Mouse (Mus musculus) heart, adult 8-10 months (tissue): ENCODE measurements around the gene Golim4. TPM values are rescaled to one million over a fixed set of nuclear protein-coding genes. Genes with fewer than 3 reads are reported as not detected.
"Not testable (repeated sequence)": the region's sequence is repeated elsewhere in the genome, so short reads cannot be mapped to it uniquely, and the experiment has no call there.

ENCODE experiments used
- DNase-seq: peaks from one replicate; pipeline ENCODE4 v3.0.0; 2022; ENCODE audit warnings: low spot score
- total RNA-seq, 4 experiments: library from RNA; stranded (reverse); gene quantifications; 2 replicates each; pipeline ENCODE4 v1.2.4; 2022

The Golim4 gene
- total RNA-seq = 10 to 100 TPM; 16.5 to 20.4 (median 18.7) TPM

DNA sequence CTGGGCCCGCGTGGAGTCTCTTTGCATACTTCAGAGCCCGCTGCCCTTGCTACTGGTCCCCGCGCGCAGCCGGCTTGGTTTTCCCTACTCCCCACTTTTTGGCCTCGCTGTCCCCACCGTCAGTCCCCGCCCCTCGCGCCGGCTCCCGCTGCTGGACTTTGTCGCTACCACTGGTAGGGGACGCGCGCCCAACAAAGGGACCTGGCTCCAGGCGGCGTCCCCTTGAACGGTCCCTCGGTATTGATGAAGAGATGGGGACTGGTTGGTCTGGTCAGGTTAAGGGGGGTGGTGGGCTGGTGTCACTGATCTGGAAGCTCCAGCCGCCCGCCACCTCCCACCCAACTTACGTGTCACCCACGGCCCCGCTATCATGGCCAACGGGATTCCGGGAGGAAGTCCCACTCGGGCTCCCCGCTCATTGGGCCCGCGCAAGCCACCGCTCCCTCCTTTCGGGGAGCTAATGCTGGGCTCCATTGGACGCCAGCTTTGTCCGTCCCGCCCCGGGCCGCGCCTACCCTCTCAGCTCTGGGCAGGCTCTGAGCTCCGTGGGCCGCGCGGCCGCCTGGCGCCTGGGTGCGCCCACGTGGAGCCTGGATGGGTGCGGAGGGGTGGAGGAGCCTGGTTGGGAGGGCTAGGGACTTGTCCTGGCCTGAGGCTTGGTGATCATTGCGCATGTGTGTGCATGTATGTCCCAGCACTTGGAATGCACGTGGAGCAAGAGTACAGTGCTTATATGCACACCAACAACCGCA, at the start of gene Golim4:
Gene Golim4 (minus strand): TSS at position 399 of the 752 bp plus-strand sequence.
- DNase-seq = peak; percentile 94

DNA sequence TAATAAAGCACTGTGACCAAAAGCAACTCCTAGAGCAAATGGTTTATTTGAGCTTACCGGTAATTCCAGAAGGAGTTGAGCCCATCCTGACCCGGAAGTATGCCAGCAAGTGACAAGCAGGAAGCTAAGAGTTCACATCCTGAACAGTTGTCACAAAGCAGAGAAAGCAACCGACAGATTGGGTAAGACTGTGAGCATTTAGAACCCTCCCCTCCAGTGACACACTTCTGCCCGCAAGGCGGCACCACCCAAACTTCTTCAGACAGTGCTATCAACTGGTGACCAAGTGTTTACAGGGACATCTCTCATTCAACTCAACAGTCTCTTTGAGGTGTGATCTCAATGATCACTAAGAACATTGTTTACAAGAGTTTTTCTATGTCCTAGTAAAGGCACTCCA, 48.9 kb upstream of the Golim4 start:
- no peak for DNase-seq

DNA sequence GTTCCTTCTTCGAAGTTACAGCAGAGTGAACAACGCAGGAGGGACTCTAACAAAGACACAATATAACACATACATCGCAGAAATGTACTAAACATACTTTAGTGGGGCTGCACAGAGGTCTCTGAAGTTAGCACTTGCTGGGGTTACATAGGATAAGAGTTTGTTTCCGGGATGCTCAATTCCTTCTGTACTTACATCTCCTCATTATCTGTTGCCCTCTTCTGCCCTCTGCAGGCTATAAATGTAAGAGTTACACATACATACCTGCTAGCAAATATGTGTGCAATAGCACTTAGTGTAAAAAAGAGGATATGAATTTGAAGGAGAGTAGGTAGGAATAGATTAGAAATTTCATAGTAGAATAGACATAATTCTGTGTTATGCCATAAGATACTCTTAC, 44.4 kb upstream of the Golim4 start:
- DNase-seq = peak; percentile 42

DNA sequence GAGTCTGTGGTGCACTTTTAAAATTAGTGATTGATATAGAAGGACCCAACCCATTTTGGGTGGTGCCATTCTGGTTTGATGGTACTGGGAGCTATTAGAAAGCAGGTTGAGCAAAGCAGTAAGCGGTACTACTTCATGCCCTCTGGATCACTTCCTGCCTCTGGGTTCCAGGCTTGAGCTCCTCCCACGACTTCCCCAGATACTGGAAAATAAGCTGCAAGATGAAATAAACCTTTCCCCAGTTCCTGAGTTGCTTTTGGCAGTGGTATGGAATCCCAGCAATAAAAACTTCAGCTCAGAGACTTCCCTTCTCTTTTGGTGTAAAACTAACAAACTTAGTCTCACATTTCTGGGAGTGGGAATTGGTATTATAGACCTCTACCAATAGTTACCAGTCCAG, 43.7 kb upstream of the Golim4 start:
- no peak for DNase-seq

DNA sequence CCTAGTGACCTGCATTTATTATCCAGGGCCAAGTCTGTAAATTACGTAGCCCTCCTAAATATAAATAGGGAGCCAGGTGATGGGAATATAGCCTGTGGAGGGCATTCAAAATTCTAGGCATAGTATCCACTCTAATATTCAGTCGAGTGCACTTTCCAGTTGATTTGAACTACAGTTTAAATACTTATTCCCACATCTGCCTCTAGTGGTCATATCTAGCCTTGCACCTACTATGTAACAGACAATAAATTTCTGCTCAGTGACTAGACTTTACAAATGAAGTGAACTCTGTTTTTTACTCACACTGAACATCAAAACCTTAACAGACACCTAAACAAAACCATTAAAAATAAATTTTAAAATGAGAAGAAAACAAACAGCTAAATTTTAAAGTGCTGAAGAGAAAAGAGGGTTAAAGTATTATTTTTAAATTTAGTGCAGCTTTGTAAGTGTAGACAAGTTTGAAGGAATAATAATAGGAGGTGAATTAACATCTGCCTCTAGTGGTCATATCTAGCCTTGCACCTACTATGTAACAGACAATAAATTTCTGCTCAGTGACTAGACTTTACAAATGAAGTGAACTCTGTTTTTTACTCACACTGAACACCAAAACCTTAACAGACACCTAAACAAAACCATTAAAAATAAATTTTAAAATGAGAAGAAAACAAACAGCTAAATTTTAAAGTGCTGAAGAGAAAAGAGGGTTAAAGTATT, 24.4 kb upstream of the Golim4 start:
- DNase-seq = peak; percentile 19

DNA sequence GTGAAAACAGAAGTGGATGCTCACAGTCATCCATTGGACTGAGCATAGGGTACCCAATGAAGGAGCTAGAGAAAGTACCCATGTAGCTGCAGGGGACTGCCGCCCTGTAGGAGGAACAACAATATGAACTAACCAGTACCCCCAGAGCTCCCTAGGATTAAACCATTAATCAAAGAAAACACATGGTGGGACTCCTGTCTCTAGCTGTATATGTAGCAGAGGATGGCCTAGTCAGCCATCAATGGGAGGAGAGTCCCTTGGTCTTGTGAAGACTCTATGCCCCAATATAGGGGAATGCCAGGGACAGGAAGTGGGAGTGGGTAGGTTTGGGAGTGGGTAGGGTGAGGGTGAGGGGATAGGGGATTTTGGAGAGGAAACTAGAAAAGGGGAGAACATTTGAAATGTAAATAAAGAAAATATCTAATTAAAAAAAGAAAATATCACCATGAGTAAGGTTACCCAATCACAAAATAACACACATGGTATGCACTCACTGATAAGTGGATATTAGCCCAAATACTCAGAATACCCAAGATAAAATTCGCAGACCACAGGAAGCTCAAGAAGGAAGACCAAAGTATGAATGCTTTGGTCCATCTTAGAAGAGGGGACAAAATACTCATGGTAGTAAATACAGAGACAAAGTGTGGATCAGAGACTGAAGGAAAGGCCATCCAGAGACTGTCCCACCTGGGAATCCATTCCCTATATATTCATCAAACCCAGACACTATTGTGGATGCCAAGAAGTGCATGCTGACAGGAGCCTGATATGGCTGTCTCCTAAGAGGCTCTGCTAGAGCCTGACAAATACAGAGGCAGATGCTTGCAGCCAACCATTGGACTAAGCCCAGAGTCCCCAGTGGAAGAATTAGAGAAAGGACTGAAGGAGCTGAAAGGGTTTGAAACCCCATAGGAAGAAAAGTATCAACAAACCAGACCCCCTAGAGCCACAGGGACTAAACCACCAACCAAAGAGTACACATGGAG, 6.3 kb upstream of the Golim4 start:
- not testable (repeated sequence) for DNase-seq

DNA sequence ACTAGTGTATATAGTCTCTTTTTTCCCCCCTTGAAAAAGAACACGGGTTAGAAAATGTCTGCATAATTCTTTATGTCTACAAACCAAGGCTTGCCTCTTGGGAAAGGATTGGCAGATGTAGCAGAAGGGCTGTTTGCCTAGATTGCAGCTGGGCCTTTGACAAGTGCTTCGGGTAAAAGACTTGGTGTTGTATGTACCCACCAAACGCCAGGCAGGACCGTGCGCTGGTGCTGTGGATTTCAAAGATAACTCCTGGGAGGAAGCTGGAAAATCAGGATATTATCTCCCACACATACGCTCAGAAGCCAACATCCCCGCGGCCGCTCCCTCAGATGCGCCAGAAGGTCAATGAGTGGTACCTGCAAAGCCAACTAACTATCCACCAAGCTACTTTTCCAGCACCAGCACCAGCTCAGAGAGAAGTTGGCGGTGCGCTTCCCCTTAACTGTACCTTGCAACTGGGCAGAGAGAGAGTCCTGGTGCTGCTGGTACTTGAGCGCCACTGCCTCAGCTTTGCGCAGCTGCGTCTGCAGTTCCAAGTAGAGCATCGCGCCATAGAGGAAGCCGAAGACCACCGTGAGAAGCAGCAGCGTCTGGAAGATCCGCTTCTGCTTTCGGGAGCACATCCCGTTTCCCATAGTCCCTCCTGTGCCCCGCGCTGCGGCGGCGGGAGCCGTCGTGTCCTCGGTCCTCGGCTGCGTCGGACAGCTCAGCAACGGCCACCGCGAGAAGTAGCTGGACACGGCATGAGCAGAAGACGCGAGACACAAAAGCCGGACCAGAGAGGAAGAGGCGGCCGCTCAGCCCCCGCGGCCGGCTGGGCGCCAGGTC, 873 bp downstream of the Golim4 start:
- peak; percentile 9 for DNase-seq

DNA sequence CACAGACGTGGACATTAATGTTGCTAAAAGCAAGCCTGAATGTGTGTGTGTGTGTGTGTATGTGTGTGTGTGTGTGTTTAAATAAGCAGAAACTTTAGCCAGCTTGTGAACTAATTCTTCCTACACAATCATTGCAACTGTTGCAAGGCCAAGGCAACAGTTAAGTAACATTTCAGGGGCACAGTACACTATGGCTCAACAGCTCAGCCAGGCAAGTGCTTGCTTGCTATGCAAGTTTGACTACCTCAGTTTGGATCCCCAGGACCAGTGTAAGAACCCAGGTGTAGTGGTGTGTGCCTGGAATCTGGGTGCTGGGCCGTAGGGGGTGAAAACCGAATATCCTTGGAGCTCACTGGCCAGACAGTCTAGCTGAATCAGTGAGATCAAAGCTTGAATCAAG, 2.6 kb downstream of the Golim4 start:
- DNase-seq = no peak

DNA sequence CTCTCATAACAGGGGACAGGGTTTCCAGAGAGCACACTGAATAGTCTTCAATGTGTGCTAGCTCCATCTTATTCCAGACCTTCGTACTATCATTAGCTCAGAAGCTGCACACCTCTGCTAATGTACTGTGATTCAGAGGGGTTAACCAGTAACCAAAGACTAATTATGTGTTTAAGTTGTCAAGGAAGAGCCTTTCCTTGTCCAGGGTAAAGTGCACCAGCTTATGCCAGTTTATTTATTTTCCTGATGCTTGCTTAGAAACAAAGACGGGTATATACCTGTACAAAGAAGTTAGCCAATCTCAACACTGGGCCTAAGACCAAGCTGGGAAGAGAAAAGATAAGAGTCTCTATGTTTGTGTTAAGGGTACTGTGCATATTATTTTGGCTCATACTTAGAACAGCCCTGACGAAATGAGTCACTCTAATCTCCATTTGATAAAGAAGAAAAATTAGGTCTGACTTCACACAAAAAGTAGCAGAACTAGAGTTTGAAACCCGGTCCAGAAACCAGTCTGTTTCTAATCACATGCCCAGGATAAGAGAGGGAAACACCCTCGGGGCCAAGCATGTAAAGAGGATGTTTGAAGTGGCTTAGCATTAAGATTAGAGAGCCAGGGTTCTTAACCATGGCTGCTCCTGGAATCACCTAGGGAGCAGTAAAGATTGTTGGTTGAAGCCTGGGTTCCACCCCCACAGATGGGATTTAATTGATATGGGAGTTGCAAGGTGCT, 4.3 kb downstream of the Golim4 start:
- DNase-seq = no peak

DNA sequence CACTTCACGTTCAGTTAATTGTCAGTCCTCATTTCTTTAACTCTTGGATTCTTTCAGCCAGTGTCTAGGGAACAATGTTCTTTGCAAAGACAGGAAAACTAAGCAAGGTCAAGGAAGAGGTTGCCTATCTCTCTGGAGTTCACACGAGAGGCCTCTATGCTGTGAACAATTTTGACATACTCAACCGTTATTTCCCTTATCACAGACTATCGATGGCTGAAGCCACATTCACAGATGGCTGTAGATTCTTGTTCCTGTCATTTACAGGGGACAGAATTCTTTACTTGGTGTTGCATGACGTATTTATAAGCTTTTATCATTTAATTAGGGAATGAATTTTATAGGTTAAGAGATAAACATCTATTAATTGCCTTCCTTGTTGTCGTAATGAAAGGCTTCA, 5.9 kb downstream of the Golim4 start:
- DNase-seq = no peak

DNA sequence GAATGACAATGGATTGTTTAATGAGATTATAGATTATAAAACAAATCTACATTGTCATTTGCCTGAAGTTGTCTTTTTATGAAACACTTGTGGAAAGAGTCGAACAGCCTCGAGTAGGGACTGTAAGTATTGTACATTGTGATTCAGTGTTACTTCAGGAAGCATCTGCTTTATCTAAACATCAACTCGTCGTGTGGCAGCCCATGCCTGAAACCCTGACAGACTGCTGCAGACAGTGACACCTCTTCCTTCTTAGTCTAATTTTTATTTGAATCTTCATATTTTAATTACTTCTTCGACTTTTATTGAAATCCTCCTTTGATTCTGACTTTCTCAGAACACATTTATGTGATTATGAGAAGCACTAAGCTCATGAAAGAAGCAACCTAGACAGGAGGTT, 7.4 kb downstream of the Golim4 start:
- no peak for DNase-seq

DNA sequence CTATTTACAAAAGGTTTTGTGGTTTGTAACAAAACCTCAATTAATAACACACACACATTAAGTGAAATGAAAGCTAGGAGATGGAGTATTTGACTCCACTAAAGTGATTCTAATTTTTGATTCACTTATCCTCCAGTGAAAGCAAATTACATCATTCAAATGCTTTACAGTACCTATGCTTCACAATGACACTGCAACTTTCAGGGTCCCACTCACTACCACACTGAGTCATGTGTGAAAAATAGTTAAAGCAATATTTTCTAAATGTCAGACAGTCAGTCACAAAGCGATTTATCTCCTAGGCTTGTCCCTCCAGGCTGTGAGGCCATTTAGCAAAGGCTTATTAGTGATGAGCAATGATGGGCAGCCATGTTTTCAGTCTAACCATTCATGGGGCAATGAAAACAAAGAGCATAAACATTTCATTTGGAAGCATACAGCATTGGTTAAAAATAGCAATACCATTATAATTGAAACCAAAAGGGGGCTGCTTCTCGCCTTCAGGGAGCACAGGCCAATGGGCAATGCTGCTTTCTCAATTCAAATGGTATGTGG, 8.1 kb downstream of the Golim4 start:
- DNase-seq = no peak

DNA sequence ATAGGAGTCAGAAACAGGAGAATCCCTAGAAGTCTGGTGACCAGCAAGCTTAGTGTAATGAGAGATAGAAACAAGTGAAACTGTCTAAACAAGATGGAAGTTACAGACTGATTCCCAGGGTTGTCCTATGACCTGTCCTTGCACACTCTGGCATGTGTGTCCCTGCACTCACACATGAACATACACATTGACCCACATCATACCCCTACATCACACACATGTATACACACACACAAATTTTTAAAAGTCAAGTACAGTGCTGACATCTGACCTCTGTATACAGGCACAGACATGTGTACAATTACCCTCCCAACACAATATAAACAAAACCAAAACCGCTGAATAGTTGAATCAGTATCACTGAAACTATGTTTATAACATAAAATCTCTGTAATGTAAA, 8.7 kb downstream of the Golim4 start:
- no peak for DNase-seq

DNA sequence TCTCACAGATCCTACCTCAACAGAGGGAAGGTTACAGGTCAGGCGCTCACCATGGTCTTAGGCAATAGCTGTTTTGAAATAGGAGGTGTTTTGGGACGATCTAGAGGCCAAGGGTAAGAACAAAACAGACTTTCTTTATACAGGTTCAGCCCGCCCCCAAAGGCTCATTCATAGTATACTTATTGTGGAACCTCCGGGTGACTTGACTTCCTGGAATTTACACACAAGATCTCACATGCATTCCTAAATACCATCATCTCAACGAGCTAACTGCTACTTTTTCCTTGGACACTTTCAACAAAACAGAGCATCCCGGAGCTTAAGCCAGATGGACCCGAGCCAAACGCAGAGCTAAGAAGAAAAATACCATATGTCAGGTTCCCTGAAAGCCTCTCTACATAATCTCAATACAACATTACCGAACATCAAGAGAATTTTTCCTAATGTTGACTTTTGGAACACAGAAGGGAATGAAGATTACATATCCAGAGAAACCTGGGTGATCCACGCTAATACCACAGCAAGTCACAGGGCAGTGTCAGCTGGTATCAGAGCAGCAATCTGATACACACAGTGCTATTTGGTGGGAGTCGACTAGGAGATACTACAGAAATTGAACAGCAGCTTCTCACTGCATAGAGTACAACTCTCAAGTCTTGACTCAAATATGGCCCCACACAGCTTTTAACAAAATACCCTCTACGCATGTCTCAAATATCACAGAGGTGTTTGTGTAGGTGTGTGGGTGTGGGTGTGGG, 14.3 kb downstream of the Golim4 start:
- DNase-seq = no peak

DNA sequence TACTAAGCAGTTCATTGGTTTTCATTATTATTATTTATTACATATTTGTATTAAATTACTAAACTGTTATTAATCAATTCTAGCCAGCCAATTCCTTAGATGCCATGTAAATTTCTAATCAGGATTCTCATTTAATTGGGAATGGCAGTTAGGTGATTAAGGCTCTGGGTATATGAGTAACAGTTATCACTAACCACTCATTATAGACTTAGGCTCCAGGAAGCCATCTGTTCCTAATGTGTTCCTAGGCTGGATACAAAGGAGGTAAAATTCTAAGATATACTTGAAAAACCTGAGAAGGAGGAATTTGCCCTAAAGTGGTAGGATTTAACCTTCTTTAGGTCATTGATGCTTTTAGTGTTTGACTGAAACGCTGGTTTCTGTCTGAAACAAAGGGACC, 14.9 kb downstream of the Golim4 start:
- no peak for DNase-seq

DNA sequence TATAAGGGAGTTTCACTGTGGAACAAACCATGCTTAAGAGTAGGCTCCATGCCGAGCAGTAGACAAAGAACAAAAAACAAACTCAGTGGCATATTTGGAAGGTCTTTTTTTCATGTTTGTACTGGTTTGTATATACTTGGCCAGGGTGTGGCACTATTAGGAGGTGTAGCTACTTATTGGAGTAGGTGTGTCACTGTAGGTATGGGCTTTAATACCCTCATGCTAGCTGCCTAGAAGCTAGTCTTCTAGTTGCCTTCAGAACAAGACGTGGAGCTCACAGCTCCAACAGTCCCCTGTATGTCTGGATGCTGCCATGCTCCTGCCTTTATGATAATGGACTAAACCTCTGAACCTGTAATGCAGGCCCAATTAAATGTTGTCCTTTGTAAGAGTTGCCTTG, 20.6 kb downstream of the Golim4 start:
- DNase-seq = no peak

DNA sequence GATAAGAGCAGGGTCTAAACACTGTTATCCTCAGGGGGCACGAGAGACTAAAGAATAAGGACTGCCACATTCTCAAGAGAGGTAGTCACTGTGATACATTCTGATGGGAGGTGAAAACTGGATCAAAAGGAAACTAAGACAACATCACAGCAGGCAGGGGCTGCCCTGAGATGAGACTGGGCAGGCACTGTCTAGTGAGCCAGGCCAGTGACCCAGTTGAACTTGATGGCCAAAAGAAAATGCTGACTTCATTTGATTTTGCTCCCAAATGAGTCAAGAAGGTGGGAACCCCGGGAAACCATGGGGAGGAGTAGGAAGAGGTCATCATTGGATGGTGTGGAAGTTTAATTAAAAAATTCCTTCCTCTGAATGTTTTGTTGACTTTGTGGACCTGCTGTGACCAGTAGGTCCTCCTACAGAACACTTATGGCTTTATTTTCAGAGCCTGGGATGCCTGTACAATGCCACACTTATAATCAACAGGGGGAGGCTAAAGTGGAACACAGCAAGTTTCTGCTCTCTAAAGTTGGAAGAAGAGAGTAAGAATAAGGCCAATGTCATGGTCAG, 26.0 kb downstream of the Golim4 start:
- no peak for DNase-seq

DNA sequence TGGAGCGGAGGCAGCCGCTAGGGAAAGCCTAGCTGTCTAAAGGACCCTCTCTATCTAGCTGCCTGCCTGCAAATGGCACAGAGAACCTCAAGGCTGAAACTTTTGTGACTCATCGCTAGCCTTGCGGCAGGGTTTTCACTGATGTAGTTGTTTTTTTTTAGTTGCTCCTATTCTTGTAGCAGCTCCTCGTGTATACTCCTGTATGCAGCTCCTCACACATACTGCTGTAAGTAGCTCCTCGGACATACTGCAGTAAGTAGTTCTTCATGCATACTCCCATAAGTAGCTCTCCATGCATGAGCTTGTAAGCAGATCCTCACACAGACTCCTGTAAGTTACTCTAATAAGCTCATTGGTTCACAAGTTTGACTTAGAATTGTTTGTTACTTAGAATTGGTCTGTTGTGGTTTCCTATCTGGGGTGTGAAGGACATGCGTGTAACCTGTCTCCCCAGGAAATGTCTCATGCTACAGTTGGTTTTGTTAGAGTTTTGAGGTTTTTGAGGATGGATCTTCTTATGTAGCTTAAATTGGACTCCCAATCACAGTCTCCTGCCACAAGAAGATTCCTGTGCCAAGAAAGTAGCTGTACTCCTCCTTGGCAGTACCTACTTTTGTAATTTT, 26.7 kb downstream of the Golim4 start:
- DNase-seq = no peak

DNA sequence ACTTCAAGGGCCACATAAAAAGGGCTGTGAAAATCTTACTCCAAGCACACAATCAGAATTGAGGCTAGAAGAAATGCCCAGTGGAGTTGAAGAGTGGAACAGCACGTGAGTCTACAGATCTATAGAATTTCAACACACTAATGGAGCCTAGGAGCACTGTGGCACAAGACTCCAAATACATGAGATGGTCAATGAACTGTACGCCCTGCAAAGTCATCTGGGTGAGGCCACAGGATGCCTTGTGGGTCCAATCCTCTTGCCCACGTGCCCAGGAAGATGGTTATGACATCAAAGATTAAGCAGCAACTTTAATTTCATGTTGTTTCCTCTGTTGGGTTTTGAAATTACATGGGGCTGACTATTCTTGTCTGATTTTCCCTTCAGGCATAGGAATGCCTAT, 30.4 kb downstream of the Golim4 start:
- no peak for DNase-seq
